Mouse (Mus musculus): Measurements from ENCODE around the gene App. TPM values are rescaled to one million over a fixed set of nuclear protein-coding genes. Genes with fewer than 3 reads are reported as not detected.

Gene App
- polyA plus RNA-seq, 1 experiment from 2014 or later = 229 TPM

DNA sequence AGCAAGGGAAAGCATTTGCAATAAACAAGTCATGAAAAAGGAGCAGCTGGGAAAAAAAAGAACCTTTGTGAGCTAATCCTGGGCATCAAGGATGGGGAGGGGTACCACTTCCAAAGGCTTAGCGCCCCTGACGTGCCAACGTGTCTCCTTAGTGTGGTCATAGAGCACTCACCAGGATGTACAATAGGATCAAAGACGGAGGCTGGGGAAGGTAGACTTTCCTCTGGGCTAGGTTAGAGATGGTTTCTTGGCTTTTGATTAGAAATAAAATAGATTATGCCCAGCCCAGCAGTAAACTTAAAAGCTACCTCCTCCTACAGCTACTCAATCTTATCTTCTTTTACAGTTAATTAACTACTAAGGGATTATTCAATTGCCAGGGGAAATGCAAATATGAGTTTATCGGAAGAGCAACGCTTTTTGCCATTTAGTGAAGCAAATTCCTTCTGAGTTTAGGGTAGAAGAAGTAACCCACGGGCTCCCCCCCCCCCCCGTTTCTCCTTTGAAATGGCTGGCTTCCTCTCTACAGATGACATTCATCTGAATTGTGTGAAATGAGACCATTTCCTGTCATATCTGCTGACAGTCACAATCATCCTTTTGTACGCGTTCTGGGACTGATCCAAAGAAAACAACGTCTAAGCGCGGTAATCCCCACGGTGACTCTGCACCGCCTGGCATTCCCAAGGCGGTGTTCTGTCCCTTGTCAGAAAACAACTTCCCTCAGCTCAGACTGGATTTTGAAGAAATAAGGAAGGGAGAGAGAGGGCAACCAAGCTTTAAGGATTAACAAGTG lies 201.8 kb downstream of the App start:
- H3K36me3 ChIP-seq (ENCODE audit: insufficient read depth) = peaks cover 53% of the 10 kb centered on the region
- no peak overlapping the region for H3K9ac ChIP-seq
- 0 out of 2 replicates have a peak, but pooled peaks cover 3% of the 10 kb centered on the region for H3K4me1 ChIP-seq (ENCODE audit: insufficient read depth)
- no peaks in the 10 kb centered on the region for H3K9me3 ChIP-seq (ENCODE audit: low read depth, low read length)
- peak overlapping the region; percentile 72 for H3K27ac ChIP-seq (ENCODE audit: low read depth)
- H3K4me2 ChIP-seq = peak overlapping the region; percentile 23; the same call in 1 of the 2 replicates
- TF ChIP-seq CTCF (IDR thresholded peaks at IDR 0.05; ENCODE audit: low read depth) = no peak
- ATAC-seq (ENCODE audit: insufficient read depth) (peak; percentile 44; the same call in 1 of the 2 replicates), DNase-seq (peak; percentile 71)
- no peak overlapping the region for H3K4me3 ChIP-seq (ENCODE audit: low read depth, low read length)
- H3K27me3 ChIP-seq (ENCODE audit: insufficient read depth, low read length) = no peaks in the 10 kb centered on the region
- 37% methylated on average over 16 of the region's 16 CpGs for WGBS

DNA sequence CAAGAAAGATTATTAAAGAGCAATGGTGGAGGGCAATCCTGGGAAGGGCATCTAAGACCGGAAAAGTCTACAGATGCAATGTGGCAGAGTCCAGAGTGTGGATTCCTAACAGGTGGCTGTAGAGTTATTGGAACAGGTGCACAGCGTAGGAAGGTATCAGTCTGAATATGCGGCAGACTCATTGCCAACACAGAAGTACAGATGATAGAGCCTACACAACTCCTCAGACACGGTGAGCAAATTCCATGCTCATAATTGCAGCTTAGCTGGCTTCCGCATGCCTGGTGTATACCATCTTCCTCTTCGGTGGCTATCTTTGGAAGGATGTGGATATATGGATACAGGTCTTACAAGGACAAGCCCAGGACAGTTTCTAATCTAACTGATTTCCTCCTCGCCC lies 204.5 kb downstream of the App start:
- peaks cover 47% of the 10 kb centered on the region for H3K36me3 ChIP-seq (ENCODE audit: insufficient read depth)
- H3K9ac ChIP-seq = no peak overlapping the region
- H3K4me2 ChIP-seq = no peak overlapping the region
- H3K4me3 ChIP-seq (ENCODE audit: low read depth, low read length) = no peak overlapping the region
- no peak overlapping the region for H3K27ac ChIP-seq (ENCODE audit: low read depth)
- no peak for DNase-seq
- WGBS = 94% methylated on average over 7 of the region's 7 CpGs
- 0 out of 2 replicates have a peak, but pooled peaks cover 3% of the 10 kb centered on the region for H3K4me1 ChIP-seq (ENCODE audit: insufficient read depth)
- no peak for ATAC-seq (ENCODE audit: insufficient read depth)
- no peaks in the 10 kb centered on the region for H3K27me3 ChIP-seq (ENCODE audit: insufficient read depth, low read length)
- no peak for TF ChIP-seq CTCF (IDR thresholded peaks at IDR 0.05; ENCODE audit: low read depth)
- H3K9me3 ChIP-seq (ENCODE audit: low read depth, low read length) = no peaks in the 10 kb centered on the region

GRCm38 (mm10) chr16:84966983-84967382 lies 206.6 kb downstream of the App start:
- peaks cover 54% of the 10 kb centered on the region for H3K36me3 ChIP-seq (ENCODE audit: insufficient read depth)

DNA sequence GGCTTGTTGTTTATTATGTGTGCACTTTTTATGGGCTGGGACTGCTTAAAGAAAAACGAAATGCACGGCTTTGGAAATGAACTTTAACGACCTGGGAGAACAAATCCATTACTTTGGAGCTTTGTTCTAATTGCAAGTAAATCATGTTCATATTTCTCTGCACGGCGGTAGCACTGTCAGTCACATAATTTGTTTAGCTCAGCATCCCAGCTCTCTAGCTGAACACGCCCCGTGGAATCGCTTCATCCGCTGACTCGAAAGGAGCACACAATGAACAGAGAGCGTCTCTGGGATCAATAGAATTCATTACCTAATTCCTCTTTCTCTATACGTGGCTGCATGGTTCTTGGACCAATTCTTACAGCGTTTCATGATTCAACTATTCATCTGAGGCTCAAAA lies 207.5 kb downstream of the App start:
- no peak overlapping the region for H3K4me2 ChIP-seq
- no peaks in the 10 kb centered on the region for H3K4me1 ChIP-seq (ENCODE audit: insufficient read depth)
- 65% methylated on average over 13 of the region's 13 CpGs for WGBS
- no peak overlapping the region for H3K4me3 ChIP-seq (ENCODE audit: low read depth, low read length)
- H3K9ac ChIP-seq = no peak overlapping the region
- no peak overlapping the region for H3K27ac ChIP-seq (ENCODE audit: low read depth)
- no peak for DNase-seq
- no peaks in the 10 kb centered on the region for H3K9me3 ChIP-seq (ENCODE audit: low read depth, low read length)
- no peak for ATAC-seq (ENCODE audit: insufficient read depth)
- no peaks in the 10 kb centered on the region for H3K27me3 ChIP-seq (ENCODE audit: insufficient read depth, low read length)
- no peak for TF ChIP-seq CTCF (IDR thresholded peaks at IDR 0.05; ENCODE audit: low read depth)
- H3K36me3 ChIP-seq (ENCODE audit: insufficient read depth) = peaks cover 63% of the 10 kb centered on the region

More at GRCm38 (mm10) chr16:84966983-84967382, 206.6 kb downstream of the App start:
- no peak overlapping the region for H3K4me3 ChIP-seq (ENCODE audit: low read depth, low read length)
- H3K9ac ChIP-seq = no peak overlapping the region
- H3K4me2 ChIP-seq = no peak overlapping the region
- no peak for DNase-seq
- no peak overlapping the region for H3K27ac ChIP-seq (ENCODE audit: low read depth)
- H3K27me3 ChIP-seq (ENCODE audit: insufficient read depth, low read length) = no peaks in the 10 kb centered on the region
- 0 out of 2 replicates have a peak, but pooled peaks cover under 1% of the 10 kb centered on the region for H3K4me1 ChIP-seq (ENCODE audit: insufficient read depth)
- no peaks in the 10 kb centered on the region for H3K9me3 ChIP-seq (ENCODE audit: low read depth, low read length)
- no peak for TF ChIP-seq CTCF (IDR thresholded peaks at IDR 0.05; ENCODE audit: low read depth)
- ATAC-seq (ENCODE audit: insufficient read depth) = no peak
- WGBS = 83% methylated on average over 4 of the region's 4 CpGs

GRCm38 (mm10) chr16:84963960-84964359 lies 209.6 kb downstream of the App start:
- Histone ChIP-seq H3K4me2 (no peak overlapping the region), H3K36me3 (ENCODE audit: insufficient read depth) (peaks cover 68% of the 10 kb centered on the region), H3K9me3 (ENCODE audit: low read depth, low read length) (no peaks in the 10 kb centered on the region), H3K27ac (ENCODE audit: low read depth) (no peak overlapping the region), H3K27me3 (ENCODE audit: insufficient read depth, low read length) (no peaks in the 10 kb centered on the region), H3K4me3 (ENCODE audit: low read depth, low read length) (no peak overlapping the region), H3K4me1 (ENCODE audit: insufficient read depth) (no peaks in the 10 kb centered on the region), H3K9ac (no peak overlapping the region)
- WGBS = 70% methylated on average over 9 of the region's 9 CpGs
- DNase-seq (no peak), ATAC-seq (ENCODE audit: insufficient read depth) (no peak)
- TF ChIP-seq CTCF (IDR thresholded peaks at IDR 0.05; ENCODE audit: low read depth) = no peak

DNA sequence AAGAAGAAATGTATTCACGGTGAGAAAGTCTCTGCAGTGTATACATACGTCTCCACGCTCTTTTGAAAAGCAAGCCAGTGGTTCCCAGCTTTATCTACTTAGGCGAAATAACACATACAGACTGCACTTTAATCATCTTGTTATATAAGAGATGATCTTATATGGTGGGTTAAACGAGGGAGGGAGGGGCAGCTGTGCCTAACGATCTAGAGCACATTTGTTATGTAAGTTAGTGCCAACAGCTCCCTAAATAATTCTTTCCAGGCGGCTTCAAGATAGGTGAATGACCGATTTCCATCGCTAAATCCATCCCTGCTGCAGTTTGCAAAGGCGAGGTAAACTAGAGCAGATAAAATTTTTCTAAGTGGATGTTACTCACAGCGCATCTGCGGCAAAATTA lies 210.0 kb downstream of the App start:
- no peak overlapping the region for H3K4me2 ChIP-seq
- no peak for TF ChIP-seq CTCF (IDR thresholded peaks at IDR 0.05; ENCODE audit: low read depth)
- no peaks in the 10 kb centered on the region for H3K4me1 ChIP-seq (ENCODE audit: insufficient read depth)
- DNase-seq (no peak), ATAC-seq (ENCODE audit: insufficient read depth) (no peak)
- WGBS = 72% methylated on average over 12 of the region's 12 CpGs
- no peaks in the 10 kb centered on the region for H3K27me3 ChIP-seq (ENCODE audit: insufficient read depth, low read length)
- no peak overlapping the region for H3K9ac ChIP-seq
- no peak overlapping the region for H3K4me3 ChIP-seq (ENCODE audit: low read depth, low read length)
- no peaks in the 10 kb centered on the region for H3K9me3 ChIP-seq (ENCODE audit: low read depth, low read length)
- H3K36me3 ChIP-seq (ENCODE audit: insufficient read depth) = peaks cover 66% of the 10 kb centered on the region
- H3K27ac ChIP-seq (ENCODE audit: low read depth) = no peak overlapping the region

DNA sequence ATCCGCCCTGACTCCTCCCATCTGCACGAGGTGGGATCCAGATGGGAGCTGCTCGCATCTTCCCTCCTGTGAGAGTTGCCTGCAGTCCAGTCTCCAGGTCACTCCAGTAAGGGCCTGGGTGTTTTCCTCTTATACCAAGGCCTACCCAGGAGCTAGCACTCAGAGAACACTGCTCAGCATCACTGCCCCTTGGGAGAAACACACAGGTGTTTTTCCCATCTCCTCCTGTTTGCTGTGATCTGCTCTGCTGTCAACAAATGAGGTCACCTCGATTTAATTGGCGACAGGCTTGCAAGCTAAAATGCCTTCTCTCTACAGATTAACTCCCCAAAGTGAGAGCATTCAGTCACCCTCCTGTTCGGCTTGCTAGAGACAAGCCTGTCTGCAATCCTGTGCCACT lies 216.3 kb downstream of the App start:
- ATAC-seq (ENCODE audit: insufficient read depth) = no peak
- Histone ChIP-seq H3K9ac (no peak overlapping the region), H3K4me2 (no peak overlapping the region), H3K27me3 (ENCODE audit: insufficient read depth, low read length) (no peaks in the 10 kb centered on the region), H3K36me3 (ENCODE audit: insufficient read depth) (peaks cover 54% of the 10 kb centered on the region), H3K9me3 (ENCODE audit: low read depth, low read length) (no peaks in the 10 kb centered on the region), H3K4me3 (ENCODE audit: low read depth, low read length) (no peak overlapping the region), H3K27ac (ENCODE audit: low read depth) (no peak overlapping the region), H3K4me1 (ENCODE audit: insufficient read depth) (no peaks in the 10 kb centered on the region)
- TF ChIP-seq CTCF (IDR thresholded peaks at IDR 0.05; ENCODE audit: low read depth) = no peak
- DNase-seq = no peak
- 63% methylated on average over 6 of the region's 6 CpGs for WGBS

Data from lung, embryonic 14.5 days (tissue).